Mouse (Mus musculus) layer of hippocampus, adult 11-12 months (tissue): ENCODE results near the gene Il17c.
A peak's percentile ranks its signal among the peaks of the same experiment; 100 is the strongest.

Experiments
- DNase-seq: peaks from one replicate; pipeline ENCODE4 v3.0.0; 2022; ENCODE audit warnings: low spot score

Gene Il17c

GRCm38 (mm10) chr8:122430646-122431045 is 8.8 kb downstream of the Il17c start:
- no peak for DNase-seq

DNA sequence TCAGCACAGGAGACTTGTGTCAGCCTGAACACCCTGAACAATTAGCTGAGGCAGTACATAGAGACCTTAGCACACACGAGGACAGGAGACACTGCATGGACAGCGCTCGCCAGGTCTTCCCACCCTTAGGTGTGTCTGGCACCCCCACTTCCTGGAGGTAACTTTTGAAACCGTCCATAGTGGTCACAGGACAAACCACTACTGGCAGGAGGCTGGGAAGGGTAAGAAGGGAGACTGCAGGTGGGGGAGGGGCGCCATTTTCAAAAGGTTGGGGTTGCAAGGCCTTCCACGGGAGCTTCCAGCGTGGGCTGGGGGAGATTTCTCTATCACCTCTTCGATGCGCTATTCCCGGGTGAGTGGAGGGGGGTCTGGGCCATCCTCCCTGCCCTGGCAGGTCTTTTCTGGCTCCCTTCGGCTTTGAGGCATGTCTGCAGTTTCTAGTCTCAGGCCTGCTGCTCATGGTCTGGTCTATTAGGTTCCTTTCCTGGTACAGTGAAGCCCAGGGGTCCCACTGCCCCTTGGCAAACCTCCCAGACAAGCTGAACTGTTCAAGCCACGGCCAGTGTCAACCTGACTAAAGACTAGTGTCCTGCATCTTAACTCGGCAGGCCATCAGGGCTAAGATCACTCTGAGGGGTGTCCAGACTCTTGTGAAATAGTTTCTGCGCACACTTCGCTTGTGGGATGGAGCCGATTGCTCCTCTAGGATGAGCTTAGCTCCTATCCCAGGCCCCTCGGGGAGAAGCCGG is 10.0 kb downstream of the Il17c start:
- DNase-seq = no peak

DNA sequence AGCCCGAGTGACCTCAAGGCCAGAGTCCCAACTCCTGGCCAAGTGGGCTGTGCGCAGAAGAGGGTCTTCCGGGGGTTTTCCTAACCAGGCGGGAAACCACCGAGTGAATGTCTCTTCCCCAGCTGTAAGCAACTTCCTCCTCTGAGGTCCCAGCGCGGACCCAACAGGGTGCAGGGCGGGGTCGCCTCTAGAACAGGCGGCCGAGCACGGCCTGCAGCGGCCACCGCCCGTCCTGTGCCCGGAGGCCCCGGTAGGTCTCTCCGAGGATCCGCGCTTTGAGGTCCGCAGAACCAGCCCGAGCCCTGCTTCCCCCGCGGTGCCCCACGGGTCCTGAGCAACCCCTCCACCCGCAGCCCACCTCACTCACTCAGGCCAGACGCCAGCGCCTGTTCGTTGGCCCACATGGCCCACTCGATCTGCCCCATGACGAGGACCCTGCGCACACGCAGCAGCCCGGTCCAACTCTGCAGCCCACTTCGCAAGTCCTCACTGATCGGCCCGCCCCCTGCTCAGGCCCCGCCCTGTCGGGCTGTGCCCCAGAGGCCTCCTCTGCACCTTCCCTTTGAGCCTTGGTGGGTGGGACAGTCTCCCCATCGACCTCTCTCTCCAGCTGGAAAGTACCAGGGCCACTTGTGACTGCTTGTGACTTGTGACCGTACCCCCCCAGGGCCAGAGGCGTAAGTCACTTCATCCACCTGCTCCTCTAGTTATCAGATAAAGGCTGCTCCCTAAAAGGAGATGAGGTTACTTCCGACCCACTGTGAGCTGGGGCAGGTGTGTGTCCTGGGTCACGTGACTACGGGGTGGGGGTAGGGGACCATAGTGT is 10.8 kb downstream of the Il17c start, which contains the start of gene Cyba:
Gene Cyba (minus strand): TSS at position 488 of the 826 bp plus-strand sequence.
- no peak for DNase-seq

- DNase-seq = no peak
Measured at GRCm38 (mm10) chr8:122433269-122433905, 11.6 kb downstream of the Il17c start.

GRCm38 (mm10) chr8:122435375-122435774 is 13.6 kb downstream of the Il17c start:
- DNase-seq = no peak

GRCm38 (mm10) chr8:122436146-122436545 is 14.3 kb downstream of the Il17c start:
- no peak for DNase-seq

DNA sequence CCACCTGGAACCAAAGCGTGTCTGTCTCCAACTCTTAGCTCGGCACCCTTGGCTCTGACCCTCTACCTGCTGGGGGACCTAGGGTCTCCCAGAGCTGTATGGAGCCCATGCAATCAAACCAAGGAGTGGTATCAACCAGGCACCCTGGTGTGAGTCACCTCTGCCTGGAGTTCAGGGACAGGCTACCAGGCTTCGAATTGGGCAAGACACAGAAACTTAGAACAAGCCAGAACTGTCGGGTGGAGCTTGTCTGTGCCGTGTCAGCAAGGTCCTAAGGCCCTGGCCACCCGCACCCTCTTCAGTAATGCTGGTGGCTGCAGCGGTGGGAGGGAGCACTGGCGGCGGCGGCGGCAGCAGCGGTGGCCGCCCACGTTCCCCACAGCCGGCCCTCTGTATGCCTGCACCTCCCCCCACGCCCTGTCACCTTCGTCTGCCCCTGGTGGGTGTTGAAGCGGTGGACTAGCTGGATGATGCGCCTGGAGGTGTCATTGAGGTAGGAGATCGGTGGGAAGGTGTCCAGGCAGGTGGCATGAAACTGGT is 14.8 kb downstream of the Il17c start:
- DNase-seq = no peak

- no peak for DNase-seq
Measured at GRCm38 (mm10) chr8:122437708-122438331, 16.0 kb downstream of the Il17c start.

- no peak for DNase-seq
Measured at GRCm38 (mm10) chr8:122439336-122439735, 17.5 kb downstream of the Il17c start.

- DNase-seq = no peak
Measured at GRCm38 (mm10) chr8:122441326-122441725, 19.5 kb downstream of the Il17c start.

GRCm38 (mm10) chr8:122442356-122442755 is 20.5 kb downstream of the Il17c start:
- no peak for DNase-seq

- DNase-seq = no peak
Measured at GRCm38 (mm10) chr8:122442781-122443180, 21.0 kb downstream of the Il17c start.

- DNase-seq = peak; percentile 99
Measured at GRCm38 (mm10) chr8:122443262-122444006, 21.6 kb downstream of the Il17c start, which contains the start of gene Mvd. Gene Mvd, minus strand, starts transcription at chr8:122443422.

DNA sequence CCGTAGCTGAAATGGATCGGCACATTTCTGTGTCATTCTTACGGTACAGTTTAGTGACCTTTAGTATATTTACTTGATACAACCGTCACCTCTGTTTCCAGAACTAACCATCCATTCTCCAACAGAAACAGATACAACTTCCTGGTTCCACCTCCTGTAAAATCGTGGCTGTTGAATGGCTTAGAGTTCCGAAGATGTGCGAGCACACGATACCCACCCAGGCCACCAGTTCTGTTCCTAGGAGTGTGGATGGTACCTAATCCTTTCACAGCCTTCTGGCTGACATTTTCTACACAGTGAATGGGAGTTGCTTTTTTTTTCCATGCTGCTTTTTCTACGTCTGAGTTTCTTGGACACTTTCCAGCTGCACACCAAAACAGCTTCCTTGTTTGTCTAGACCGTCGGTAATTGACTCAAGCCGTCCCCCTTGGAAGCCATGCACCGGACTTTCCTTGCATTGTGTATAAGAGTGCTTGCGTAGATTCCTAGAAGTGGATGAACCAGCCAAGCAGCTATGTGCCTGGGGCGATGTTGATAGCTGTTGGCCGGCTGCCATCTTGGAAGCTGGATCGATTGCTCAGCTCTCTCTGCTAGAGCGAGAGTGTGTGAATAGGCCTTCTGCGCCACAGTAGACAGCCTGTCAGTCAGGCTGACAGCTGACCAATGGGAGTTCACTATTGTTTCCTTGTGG is 22.4 kb downstream of the Il17c start:
- DNase-seq = peak; percentile 90

DNA sequence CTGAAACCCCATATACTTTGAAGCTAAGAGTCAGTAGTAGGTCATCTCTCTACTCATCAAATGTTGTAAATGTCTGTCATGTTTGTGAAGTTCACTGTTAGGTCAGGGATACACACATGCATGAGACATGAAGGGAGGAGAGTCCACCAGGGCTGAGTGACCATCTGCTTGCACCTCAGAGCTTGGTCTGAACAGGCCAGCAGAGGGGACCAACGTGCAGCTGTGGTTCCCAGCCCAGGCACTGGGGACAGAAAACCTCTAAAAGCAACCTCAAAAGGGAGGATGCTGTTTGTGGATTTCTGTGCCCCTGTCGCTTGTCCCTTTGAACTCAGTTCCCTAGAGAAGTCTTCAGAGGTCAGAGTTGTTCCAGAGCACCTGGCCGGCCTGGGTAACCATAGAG is 23.4 kb downstream of the Il17c start:
- no peak for DNase-seq

DNA sequence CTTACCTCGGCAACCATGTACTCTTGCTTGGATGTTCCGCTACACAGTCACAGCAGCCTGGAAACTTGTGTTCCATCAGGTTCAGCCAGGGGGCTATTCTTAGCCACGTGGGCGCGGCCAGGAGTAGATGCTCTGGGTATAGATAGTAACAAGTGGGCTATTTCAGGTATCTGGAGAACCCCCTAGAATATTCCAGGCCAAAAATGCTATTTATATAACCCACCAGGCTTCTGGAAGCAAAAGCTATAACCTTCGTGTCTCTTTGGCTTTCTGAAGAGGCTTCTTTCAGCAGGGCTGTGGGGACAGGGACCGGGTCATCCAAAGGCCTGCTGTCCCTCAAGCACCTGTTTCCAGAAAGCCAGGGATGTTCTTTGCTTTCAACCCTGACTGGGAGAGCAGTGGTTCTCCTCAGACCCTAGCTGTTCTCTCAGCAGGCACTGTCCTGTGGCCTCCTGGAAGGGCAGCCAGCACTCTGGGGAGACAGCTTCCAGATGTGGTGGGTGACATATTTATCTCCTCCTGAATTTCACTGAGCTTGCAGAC is 29.4 kb downstream of the Il17c start:
- no peak for DNase-seq

DNA sequence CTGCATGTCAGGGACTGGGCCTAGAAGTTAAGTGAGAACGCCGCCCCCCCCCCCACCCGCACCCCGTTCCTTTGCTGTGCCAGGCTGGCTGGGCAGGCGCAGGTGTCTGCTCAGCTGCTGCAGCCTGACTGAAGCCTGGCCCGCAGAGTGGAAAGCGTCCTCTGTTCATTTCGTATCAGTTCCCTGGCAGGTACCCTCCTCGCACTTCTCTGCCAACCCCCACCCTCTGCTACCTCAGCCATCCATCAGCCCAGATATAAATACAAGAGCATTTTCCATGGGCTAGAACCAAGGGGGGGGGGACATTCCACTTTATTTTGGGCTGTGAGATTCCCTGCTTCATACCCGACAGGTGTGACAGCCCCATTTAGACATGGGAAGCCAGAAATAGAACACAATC is 30.3 kb downstream of the Il17c start:
- no peak for DNase-seq

- DNase-seq = no peak
Measured at GRCm38 (mm10) chr8:122454409-122454808, 32.6 kb downstream of the Il17c start.

DNA sequence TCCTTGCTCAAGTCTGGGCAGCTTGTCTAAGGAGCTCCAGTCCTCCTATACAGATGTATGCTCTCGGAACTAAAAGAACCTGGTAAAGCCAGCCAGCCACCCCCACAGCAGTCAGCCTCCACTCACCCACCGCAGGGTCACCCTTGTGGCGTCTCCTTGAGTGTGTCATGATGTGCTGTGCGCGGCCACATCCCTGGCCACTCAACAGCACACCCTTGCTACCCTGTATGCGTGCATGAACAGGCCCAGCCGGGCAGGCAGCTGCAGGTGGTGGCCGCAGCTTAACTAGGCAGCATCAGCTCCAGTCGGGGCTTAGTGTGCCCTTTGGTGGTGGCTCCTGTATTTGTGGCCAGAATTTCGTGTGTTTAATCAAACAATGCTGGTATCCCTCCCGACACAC is 35.4 kb downstream of the Il17c start:
- no peak for DNase-seq

- no peak for DNase-seq
Measured at GRCm38 (mm10) chr8:122459218-122459900, 37.5 kb downstream of the Il17c start.
